Mouse (Mus musculus): ENCODE measurements around the gene Atg9b. TPM values are rescaled to one million over a fixed set of nuclear protein-coding genes. Genes with fewer than 3 reads are reported as not detected.

Atg9b gene
- polyA plus RNA-seq, 1 experiment, result 4.0 TPM

GRCm38 (mm10) chr5:24424004-24424781 is 32.2 kb upstream of the Atg9b start:
- Histone ChIP-seq H3ac (ENCODE audit: control insufficient read depth, insufficient read length) (peak overlapping the region; percentile 55), H3K4me2 (ENCODE audit: low read depth) (peak overlapping the region; percentile 92), H3K4me3 (peak overlapping the region; percentile 95), H3K79me2 (ENCODE audit: control insufficient read depth, insufficient read depth) (peaks cover 27% of the 10 kb centered on the region), H3K27me3 (ENCODE audit: control insufficient read depth, insufficient read depth, insufficient read length) (no peaks in the 10 kb centered on the region), H3K36me3 (ENCODE audit: control insufficient read depth, insufficient read depth) (peaks cover 7% of the 10 kb centered on the region)
- TF ChIP-seq E2F4 (IDR thresholded peaks at IDR 0.05; ENCODE audit: insufficient read depth) (no peak), REST (IDR thresholded peaks at IDR 0.05; ENCODE audit: insufficient read depth, insufficient read length) (no peak), MAX (IDR thresholded peaks at IDR 0.05; ENCODE audit: low read depth) (no peak), MYOG (IDR thresholded peaks at IDR 0.05; ENCODE audit: control insufficient read depth in 1 of 3, insufficient read depth in 1 of 3, insufficient read length in 2 of 3, low read depth in 2 of 3) (peak in 2 of 3 experiments; percentile 77 to 85), USF1 (IDR thresholded peaks at IDR 0.05; ENCODE audit: low read depth) (peak; percentile 37), MYOD1 (IDR thresholded peaks at IDR 0.05; ENCODE audit: control insufficient read depth in 1 of 3, insufficient read length in 2 of 3, low read depth in 2 of 3) (peak in 2 of 3 experiments; percentile 82 to 85), TCF12 (IDR thresholded peaks at IDR 0.05; ENCODE audit: insufficient read depth, poor library complexity, severe bottlenecking) (no peak), SRF (IDR thresholded peaks at IDR 0.05; ENCODE audit: control insufficient read depth, insufficient read length, low read depth) (no peak), CEBPB (IDR thresholded peaks at IDR 0.05; ENCODE audit: insufficient read depth, poor library complexity, severe bottlenecking) (no peak), POLR2AphosphoS2 (IDR thresholded peaks at IDR 0.05; ENCODE audit: insufficient read length, low read depth) (peak; percentile 57), POLR2A (IDR thresholded peaks at IDR 0.05; ENCODE audit: insufficient read length, low read depth) (peak; percentile 36), TCF3 (IDR thresholded peaks at IDR 0.05; ENCODE audit: insufficient read length, low read depth) (no peak)

- H3K79me2 ChIP-seq (ENCODE audit: control insufficient read depth, insufficient read depth), result peaks cover 27% of the 10 kb centered on the region
- H3K27me3 ChIP-seq (ENCODE audit: control insufficient read depth, insufficient read depth, insufficient read length), result no peaks in the 10 kb centered on the region
- no peak for TF ChIP-seq MYOG (IDR thresholded peaks at IDR 0.05; ENCODE audit: control insufficient read depth in 1 of 3, insufficient read depth in 1 of 3, insufficient read length in 2 of 3, low read depth in 2 of 3)
- no peak for TF ChIP-seq SRF (IDR thresholded peaks at IDR 0.05; ENCODE audit: control insufficient read depth, insufficient read length, low read depth)
- TF ChIP-seq MYOD1 (IDR thresholded peaks at IDR 0.05; ENCODE audit: control insufficient read depth in 1 of 3, insufficient read length in 2 of 3, low read depth in 2 of 3), result peak in 2 of 3 experiments; percentile 8 to 13
- no peak for TF ChIP-seq USF1 (IDR thresholded peaks at IDR 0.05; ENCODE audit: low read depth)
- TF ChIP-seq TCF12 (IDR thresholded peaks at IDR 0.05; ENCODE audit: insufficient read depth, poor library complexity, severe bottlenecking), result no peak
- peak; percentile 67 for TF ChIP-seq POLR2A (IDR thresholded peaks at IDR 0.05; ENCODE audit: insufficient read length, low read depth)
- TF ChIP-seq TCF3 (IDR thresholded peaks at IDR 0.05; ENCODE audit: insufficient read length, low read depth), result no peak
- TF ChIP-seq E2F4 (IDR thresholded peaks at IDR 0.05; ENCODE audit: insufficient read depth), result no peak
- no peak for TF ChIP-seq REST (IDR thresholded peaks at IDR 0.05; ENCODE audit: insufficient read depth, insufficient read length)
- peak; percentile 78 for TF ChIP-seq POLR2AphosphoS2 (IDR thresholded peaks at IDR 0.05; ENCODE audit: insufficient read length, low read depth)
- TF ChIP-seq MAX (IDR thresholded peaks at IDR 0.05; ENCODE audit: low read depth), result no peak
- no peak for TF ChIP-seq CEBPB (IDR thresholded peaks at IDR 0.05; ENCODE audit: insufficient read depth, poor library complexity, severe bottlenecking)
These were observed 31.4 kb upstream of the Atg9b start, which contains the start of the genes Cdk5 and Slc4a2 for GRCm38 (mm10) chr5:24423129-24424003. TSS of gene Cdk5 (minus strand) at chr5:24423530. TSS of gene Slc4a2 (plus strand) at chr5:24423837.

GRCm38 (mm10) chr5:24420381-24420780 is 28.4 kb upstream of the Atg9b start:
- H3K4me3 ChIP-seq, result no peak overlapping the region
- H3K36me3 ChIP-seq (ENCODE audit: control insufficient read depth, insufficient read depth), result peaks cover 7% of the 10 kb centered on the region
- TF ChIP-seq REST (IDR thresholded peaks at IDR 0.05; ENCODE audit: insufficient read depth, insufficient read length) (no peak), MYOG (IDR thresholded peaks at IDR 0.05; ENCODE audit: control insufficient read depth in 1 of 3, insufficient read depth in 1 of 3, insufficient read length in 2 of 3, low read depth in 2 of 3) (no peak), TCF12 (IDR thresholded peaks at IDR 0.05; ENCODE audit: insufficient read depth, poor library complexity, severe bottlenecking) (no peak)
- H3K79me2 ChIP-seq (ENCODE audit: control insufficient read depth, insufficient read depth), result peaks cover 9% of the 10 kb centered on the region
- no peak overlapping the region for H3K4me2 ChIP-seq (ENCODE audit: low read depth)
- no peak overlapping the region for H3ac ChIP-seq (ENCODE audit: control insufficient read depth, insufficient read length)
- no peaks in the 10 kb centered on the region for H3K27me3 ChIP-seq (ENCODE audit: control insufficient read depth, insufficient read depth, insufficient read length)

More at GRCm38 (mm10) chr5:24423129-24424003, 31.4 kb upstream of the Atg9b start, which contains the start of the genes Cdk5 and Slc4a2:
- peak within 1 kb of the TSS; percentile 95 for H3K4me3 ChIP-seq
- peak within 1 kb of the TSS; percentile 55 for H3ac ChIP-seq (ENCODE audit: control insufficient read depth, insufficient read length)
- H3K36me3 ChIP-seq (ENCODE audit: control insufficient read depth, insufficient read depth), result peaks cover 7% of the 10 kb centered on the region
- peak within 1 kb of the TSS; percentile 92 for H3K4me2 ChIP-seq (ENCODE audit: low read depth)

GRCm38 (mm10) chr5:24417587-24417986 is 25.6 kb upstream of the Atg9b start:
- Histone ChIP-seq H3K36me3 (ENCODE audit: control insufficient read depth, insufficient read depth) (peaks cover 7% of the 10 kb centered on the region), H3K79me2 (ENCODE audit: control insufficient read depth, insufficient read depth) (peaks cover 2% of the 10 kb centered on the region), H3ac (ENCODE audit: control insufficient read depth, insufficient read length) (no peak overlapping the region), H3K4me3 (no peak overlapping the region), H3K4me2 (ENCODE audit: low read depth) (no peak overlapping the region), H3K27me3 (ENCODE audit: control insufficient read depth, insufficient read depth, insufficient read length) (no peaks in the 10 kb centered on the region)
- TF ChIP-seq TCF12 (IDR thresholded peaks at IDR 0.05; ENCODE audit: insufficient read depth, poor library complexity, severe bottlenecking) (no peak), POLR2A (IDR thresholded peaks at IDR 0.05; ENCODE audit: insufficient read length, low read depth) (no peak), TCF3 (IDR thresholded peaks at IDR 0.05; ENCODE audit: insufficient read length, low read depth) (no peak), E2F4 (IDR thresholded peaks at IDR 0.05; ENCODE audit: insufficient read depth) (no peak), MAX (IDR thresholded peaks at IDR 0.05; ENCODE audit: low read depth) (no peak)
